Mouse (Mus musculus): ENCODE measurements at regions not wholly inside any gene's neighbourhood (a gene's known extent, or its start where the extent isn't known, plus 50 kb on each side); places are given as distances from the start of the nearest gene placed in this dataset.

DNA sequence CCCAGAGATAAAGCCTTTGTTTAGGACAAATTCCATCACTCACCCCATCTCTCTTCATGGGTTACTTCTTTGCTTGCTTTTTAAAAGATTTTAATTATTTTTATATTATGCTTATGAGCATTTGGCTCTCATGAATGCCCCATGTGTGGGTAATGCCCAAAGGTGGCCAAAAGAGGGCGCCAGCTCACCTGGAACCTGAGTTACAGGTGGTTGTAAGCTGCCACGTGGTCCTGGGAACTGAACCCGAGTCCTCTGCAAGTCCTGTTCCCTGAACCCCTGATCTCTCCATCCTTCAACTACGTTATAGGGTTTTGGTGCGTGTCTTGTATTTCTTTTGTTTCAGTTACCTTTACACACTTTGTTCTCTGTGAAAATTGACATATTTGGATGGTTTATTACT lies 460.2 kb downstream of the Rps24 start:
- TF ChIP-seq CTCF (IDR thresholded peaks at IDR 0.05; ENCODE audit: insufficient read depth, low read depth, low read length) (no peak), POLR2A (IDR thresholded peaks at IDR 0.05; ENCODE audit: insufficient read depth, low read depth, low read length) (no peak)

Data from olfactory bulb, adult 2 months (tissue).